Mouse (Mus musculus): ENCODE measurements at regions not wholly inside any gene's neighbourhood (a gene's known extent, or its start where the extent isn't known, plus 50 kb on each side); places are given as distances from the start of the nearest gene placed in this dataset.

DNA sequence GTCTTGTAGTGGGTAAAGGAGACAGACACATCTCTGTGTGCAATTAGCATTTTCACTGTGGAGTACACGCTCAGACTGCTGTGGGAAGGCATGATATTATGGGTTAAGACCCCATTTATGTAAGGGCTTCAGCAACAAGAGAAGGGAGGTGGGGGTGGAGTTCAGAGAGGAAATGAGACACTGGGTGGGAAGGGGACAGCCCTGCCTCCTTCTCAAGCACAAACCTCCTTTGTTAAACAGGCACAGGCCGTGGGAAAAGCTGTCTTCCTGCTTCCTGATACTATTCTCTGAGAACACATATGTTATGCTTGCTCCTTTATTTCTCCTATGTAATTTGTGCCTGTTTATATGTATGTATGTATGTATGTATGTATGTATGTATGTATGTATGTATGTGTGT lies 237.4 kb upstream of the Cxcr4 start:
- peak in 1 of 2 experiments; percentile 45 for DNase-seq (ENCODE audit: low spot score in 2 of 2)

DNA sequence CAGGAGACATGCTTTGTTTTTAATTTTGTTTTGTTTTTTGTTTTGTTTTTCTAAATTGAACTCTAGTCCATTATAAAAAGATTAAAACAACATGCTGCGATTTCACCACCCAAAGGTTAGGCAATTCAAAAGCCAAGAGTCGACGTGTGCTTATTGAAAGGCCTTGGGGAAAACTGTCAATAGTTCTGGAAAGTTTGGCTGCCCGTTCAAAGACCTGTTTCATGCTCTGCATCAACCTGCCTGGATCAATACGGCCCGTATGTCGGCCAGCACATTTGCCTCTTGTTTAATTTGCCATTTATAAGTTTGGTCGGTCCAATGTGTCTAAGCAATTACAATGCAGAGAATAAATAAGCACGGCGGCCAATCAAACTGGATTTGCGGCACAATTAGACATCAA lies 234.3 kb upstream of the Cxcr4 start:
- no peak for DNase-seq (ENCODE audit: low spot score in 2 of 2)

DNA sequence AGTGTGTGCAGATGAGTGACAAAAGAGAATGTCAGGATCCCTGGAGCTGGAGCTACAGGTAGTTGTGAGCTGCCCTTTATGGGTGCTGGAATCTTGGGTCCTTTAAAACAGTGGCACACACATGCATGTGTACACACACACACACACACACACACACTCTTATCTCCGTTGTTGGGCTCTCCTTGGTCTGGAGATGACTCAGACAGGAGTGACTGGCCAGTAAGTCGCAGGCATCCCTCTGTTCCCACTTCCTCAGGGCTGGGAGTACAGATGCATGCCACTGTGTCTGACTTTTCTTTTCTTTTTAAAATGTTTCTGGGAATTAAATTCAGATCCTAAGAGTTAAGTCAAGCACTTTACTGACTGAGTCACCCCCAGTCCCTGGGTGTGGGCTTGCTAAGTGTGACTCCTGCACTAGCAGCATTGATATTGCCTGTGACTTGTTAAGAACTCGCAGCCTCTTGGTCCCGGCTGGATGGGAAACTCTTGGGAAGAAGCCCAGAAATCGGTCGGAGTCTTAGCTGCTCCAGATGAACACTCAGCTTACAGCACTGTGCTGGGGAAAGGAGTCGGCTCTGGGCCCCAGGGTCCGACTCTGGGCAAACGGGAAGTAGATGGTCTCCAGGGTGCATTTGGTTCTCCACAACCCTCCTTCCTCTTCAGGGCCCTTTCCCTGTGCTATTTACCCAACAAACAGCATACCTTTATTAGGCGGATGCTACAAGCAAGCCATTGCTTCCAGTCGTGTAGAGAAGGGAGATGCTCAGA lies 233.0 kb upstream of the Cxcr4 start:
- no peak for DNase-seq (ENCODE audit: low spot score in 2 of 2)

DNA sequence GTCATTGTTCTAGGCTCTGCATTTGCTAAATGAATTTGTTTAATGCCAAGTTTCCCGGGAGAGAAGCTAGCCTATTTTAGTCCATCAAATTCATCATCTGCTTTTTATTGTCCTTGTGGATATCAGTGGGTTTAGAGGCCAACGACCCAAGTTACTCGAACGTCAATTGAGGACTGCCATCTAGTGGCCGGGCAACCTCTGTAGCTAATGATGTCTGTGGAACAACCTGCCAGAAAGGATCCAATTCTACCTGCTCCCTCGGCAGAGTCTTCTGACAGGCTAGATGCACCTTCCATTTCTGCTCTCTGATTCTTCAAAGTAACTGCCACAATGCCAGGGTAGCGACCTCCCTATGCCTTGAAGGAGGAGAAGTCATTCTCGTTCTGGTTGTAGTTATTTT lies 232.1 kb upstream of the Cxcr4 start:
- DNase-seq (ENCODE audit: low spot score in 2 of 2): peak; percentile 33 to 67

DNA sequence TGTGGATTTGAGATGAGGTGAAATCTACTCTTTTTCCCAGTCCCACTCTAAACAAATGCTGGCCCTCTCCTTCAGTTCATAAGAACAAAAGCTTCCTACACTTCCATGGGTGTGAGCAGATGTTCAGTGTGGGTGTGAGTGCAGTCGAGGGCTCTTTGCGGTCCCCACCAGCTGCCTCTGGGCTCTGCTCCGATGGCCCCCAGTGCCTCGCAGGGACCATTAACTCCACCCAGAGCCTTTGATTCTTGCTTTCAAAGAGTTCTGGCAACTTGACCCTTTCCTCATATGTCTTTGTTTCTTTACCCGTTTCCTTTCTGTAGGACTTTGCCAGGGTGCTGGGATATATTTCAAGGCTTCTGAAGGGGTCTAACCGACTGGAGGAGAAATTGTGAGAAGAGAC lies 229.9 kb upstream of the Cxcr4 start:
- DNase-seq (ENCODE audit: low spot score in 2 of 2): no peak

DNA sequence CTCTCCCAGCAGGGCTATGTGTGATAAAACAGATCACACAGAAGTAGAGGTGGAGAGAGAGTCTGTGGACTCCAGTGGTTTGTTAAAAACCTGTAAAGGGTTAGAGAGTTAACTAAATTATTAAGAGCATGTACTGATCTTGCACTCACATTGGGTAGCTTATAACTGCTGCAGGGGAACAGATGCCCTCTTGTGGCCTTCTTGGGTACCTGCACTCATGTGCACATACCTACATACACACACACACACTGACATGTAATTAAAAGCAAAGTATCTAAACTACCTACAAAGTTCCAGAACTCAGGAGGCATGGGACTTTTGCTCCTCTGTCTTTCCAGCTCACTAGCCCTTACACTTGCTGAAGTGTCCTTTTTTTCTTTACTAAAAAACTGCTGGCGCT lies 228.4 kb upstream of the Cxcr4 start:
- DNase-seq (ENCODE audit: low spot score in 2 of 2): no peak

DNA sequence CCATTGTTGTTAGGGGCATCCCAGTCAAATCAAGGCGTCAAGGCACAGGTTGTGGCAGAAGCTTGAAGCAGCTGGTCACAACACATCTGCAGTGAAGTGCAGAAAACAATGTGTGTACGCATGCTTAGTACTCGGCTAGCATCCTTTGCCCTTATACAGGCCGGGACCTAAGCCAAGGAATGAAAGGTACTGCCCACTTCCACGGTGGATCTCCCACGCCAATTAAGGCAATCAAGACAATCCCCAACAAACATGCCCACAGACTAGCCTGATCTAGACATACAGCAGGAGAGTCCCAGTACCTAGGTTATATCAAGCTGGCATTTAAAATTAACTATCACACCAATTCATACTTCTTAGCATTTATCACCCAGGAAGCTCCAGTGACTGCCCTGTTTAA lies 227.5 kb upstream of the Cxcr4 start:
- no peak for DNase-seq (ENCODE audit: low spot score in 2 of 2)

DNA sequence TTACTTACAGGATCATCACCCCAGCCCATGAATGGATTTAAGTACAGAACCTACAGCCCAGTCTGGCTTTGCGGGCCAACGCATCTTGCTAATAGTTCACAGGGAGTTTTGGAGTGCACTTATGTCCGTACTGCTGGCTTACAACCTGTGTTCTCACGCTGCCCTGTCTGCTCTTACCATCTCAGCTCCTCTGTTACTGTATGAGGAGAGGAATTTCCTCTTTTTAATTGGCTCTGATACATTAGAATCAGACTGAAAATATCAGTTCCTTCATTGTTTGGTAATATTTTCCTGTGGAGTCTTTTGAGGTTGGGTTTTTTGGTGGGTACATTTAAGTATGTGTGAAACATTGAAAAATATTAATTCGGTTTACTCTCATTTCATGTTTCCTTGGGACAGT lies 221.3 kb upstream of the Cxcr4 start:
- DNase-seq (ENCODE audit: low spot score in 2 of 2): no peak

DNA sequence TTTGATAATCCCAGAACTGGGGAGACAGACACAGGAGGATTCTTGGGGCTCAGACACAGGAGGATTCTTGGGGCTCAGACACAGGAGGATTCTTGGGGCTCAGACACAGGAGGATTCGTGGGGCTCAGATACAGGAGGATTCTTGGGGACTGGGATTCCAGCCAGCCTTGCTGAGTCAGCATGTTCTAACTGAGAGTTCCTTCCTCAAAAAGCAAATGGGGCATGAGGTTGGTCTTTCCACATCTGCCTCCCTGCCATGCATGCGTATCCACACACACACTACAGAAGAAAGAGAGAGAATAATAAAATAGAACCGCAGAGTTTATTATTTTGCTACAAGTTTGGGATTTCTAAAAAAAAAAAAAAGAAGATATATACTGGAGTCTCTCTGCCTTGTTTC lies 218.8 kb upstream of the Cxcr4 start:
- no peak for DNase-seq (ENCODE audit: low spot score in 2 of 2)

DNA sequence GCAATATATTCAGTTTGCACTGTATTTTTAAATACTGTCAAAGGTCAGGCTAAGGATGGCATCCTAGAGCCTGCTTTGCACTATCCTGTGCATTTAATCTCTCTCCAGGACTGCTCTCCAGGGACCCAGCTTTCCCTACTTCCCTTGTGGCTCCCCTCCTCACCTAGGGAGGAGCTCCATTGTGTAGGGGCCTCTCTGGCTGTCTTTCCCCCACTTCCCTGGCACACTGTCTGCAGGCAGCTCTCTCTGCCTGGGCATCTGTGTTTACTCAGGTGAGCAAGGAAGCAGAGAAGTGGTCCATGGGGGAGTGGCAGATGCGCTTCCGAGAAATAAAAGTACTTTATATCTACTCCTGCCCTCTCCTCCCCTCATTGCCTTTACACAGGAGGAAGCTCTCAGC lies 218.0 kb upstream of the Cxcr4 start:
- no peak for DNase-seq (ENCODE audit: low spot score in 2 of 2)

DNA sequence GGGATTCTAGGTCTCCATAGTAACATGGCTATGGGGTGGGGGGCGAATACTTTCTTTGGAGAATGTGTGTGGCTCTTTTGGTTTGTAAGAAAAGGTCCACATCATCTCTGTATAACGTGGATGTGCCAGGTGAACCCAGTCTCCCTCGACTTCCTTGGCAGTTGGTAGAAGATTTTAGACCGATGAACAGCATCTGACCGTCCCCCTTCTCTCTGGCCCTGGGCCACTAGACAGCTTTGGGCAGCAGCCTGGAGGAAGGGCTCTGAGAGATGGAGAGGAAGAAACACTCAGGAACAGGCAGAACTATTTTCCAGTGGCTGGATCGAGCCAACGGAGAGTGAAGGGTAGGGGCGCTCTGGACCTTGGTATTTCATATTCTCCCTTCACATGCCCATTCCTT lies 217.5 kb upstream of the Cxcr4 start:
- no peak for DNase-seq (ENCODE audit: low spot score in 2 of 2)

DNA sequence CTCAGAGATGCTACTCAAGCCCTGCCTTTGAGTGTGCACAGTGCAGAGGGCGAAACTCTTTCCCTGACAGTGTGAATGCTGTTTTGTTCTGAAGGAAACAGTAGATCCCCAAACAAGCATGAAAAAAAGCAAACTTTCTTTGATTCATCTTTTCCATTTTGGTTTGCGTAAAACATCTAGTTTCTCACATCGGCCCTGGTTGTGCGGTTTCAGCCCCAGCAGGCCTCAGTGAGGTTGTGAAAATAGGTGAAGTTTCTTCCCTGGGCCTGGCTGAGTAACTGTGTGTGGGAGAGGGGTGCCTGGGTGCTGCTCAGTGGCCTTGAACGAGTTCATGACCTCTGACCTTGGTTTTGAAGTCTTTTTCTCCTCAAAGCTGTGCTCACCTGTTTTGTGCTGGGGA lies 216.5 kb upstream of the Cxcr4 start:
- DNase-seq (ENCODE audit: low spot score in 2 of 2): no peak

DNA sequence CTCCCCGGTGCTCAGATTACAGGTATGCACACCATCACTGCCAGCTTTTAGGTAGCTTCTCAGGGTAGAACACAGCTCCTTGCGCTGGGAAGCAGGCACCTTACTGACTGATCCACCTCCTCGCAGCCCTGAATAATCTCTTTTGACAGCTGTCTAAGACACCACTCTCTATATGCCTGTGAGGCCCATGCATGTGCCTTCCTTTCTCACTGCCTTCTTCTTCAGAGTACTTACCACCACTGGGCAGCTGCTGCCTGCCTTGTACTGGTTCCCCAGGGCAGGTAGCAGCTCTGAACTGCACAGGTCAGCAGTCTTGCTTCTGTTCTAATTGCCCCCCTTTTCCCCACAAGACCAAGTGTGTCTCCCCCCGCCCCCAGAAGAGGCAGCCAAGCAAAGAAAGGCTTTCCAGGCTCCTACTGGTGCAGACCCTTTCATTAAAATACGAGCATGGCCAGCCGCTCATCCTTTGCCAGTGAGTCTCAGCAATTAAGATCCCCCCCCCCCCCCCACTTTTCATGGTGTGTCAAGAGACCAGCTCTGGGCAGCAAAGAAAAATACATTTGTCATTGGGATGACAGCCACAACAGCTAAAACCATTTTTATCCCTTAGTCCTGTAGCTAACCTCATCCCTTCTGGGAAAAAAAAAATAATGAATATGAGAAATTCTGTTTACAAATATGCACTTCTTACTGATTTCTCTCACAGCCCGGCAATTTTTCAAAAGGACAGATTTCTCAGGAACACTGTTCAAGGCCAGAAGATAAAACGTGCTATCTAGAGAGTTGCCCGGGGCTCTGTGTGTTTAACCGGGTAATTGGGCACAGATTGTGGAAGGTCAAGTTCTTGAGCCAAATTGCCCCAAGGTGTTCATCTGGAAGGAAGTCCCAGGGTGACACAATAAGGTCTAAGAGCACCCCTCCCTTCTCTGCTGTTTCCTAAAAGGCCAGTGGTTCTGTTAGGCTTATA lies 213.9 kb upstream of the Cxcr4 start:
- no peak for DNase-seq (ENCODE audit: low spot score in 2 of 2)

DNA sequence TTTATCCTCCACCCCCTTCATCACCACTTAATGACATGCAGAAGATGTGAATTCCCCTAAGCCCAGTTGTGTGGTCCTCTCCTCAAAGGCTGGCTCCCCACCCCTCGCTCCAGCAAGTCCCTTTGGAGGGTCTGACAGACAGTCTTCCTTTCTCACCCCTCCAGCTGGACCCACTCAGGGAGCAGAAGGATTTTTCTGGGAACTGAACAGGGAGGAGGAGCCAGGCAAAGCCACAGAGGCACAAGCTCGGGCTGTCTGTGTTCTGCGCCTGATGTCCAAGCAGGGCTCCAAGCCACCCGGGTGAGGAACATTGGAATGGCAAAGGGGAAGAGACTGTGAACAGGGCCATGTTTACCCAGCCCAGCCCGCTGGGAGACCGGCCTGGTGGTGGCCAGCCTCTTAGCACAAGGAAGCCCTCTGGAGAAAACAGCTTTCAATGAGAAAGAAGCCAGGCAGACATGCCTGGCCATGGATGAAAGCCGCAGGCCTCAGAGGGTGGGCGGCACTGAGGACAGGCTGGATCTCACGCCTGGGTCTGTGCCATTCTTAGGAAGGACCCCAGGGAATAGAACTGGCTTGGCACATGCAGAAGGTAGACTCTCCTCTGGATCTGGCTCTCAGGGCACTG lies 211.5 kb upstream of the Cxcr4 start:
- peak in 1 of 2 experiments; percentile 33 for DNase-seq (ENCODE audit: low spot score in 2 of 2)

DNA sequence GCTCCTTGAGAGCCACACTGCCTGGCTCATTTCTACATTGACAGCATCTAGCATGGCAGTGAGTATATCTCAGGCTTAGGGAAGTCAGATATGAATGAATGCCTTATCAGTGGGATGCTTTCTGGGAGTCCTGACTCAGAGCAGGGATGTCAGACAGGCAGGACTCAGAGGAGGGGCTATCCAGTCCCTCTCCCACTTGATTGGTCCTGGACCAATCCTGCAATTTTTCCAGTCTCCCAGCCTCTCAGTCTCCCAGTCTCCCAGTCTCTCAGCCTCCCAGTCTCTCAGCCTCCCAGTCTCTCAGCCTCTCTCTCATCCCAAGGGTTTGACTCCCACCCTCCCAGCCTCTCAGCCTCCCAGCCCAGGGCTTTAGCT lies 211.0 kb upstream of the Cxcr4 start:
- DNase-seq (ENCODE audit: low spot score in 2 of 2): no peak

DNA sequence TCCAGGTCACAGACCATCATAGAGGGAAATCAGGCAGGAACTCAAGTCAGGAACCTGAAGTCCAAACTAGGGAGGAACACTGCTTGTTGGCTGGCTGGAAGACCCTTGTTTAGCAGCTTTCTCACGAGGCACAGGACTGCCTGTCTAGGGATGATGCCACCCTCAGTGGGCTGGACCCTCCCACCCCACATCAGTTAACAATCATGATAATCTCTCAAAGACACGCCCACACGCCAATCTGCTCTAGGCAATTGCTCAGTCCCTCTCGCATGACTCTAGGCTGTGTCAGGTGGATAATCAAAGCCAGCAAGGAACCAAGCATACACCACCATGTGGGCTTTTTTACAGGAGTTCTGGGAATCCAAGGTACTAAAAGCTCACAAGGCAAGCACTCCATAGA lies 206.6 kb upstream of the Cxcr4 start:
- no peak for DNase-seq (ENCODE audit: low spot score in 2 of 2)

DNA sequence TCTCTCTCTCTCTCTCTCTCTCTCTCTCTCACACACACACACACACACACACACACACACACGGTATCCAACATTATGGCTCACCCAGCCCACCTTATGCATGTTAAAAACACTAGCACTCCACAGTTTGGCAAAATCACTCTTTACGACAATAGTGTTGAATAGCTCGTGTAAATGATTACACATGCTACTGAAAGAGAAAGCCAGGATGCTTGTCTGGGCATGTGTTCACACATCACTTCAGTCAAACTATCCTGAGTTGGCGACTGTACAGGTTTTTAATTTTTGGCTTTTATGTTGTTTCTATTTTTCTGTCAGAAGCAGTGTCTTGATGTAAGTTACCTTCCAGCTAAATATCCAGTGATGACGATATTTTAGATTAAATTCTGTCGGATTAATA lies 203.6 kb upstream of the Cxcr4 start:
- no peak for DNase-seq (ENCODE audit: low spot score in 2 of 2)

DNA sequence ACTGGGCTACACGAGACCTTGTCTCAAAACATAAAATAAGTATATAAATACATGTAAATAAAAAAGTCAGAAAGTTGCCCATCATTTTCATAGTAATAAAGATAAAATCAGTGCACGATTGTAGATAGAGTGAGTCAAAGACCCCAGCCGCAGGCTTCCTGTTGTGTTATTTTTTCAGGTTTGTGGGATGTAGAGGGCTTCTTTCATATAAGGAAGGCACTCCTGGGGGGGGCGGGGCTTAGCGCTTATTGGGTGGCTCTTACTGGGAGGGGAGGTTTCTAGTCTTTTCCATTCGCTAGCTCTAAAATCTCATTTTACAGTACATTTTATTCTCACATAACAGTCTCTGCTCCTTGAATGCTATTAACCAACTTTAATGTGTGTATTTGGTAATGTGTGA lies 198.8 kb upstream of the Cxcr4 start:
- DNase-seq (ENCODE audit: low spot score in 2 of 2): no peak

DNA sequence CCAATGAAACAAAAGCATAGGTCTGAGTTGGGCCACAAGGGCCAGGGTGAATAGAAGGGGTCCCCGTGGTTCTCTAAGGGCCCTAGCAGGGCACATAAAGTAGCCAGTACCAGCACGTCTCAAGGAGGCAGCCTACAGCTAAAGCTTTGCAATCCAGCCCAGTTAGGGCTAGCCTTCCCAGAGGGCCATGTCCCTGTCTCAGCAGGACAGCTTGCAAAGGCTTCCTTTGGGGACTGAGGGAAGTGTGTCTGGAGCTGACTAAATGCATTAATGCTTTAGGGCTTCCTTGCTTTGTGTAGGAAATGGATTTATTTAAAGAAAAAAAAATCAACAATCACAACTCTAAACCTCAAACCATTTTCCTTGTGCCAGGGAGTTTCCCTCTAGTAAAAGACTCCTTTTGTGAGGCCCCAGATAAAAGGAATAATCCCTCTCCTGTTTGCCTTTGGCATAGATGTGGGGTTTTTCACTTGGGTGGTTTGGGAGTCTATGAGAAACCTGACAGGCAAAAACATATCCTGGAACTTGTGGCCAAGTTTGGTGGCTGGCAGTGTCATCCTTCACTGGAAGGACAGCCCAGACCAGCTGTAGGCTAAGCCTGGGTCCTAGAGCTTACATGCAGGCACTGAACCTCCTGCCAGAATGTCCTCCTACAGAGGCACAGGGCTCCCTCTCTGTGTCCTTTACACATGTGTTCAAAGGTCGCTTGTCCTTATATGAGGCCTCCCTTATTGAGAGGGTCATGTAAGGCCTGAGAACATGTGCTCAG lies 197.7 kb upstream of the Cxcr4 start:
- DNase-seq (ENCODE audit: low spot score in 2 of 2): no peak

DNA sequence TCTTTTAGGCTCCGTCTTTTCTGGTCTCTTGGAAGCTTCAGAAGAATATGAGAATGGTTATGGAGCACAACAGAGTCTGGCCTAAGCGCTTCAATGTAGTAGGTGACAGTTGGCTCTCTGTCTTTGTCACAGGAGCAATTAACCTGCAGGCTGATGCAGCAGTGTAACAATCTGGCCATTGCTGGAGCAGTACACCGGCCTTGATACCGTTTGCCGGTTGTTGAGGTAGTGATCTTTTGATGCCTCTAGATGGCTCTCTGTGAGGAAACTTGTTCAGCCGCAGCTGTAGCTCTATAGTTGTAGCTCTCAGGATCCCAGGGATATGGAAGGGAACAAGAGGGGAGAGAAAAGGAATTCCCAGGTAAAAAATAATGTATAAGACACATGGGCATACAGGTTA lies 196.1 kb upstream of the Cxcr4 start:
- DNase-seq (ENCODE audit: low spot score in 2 of 2): no peak

DNA sequence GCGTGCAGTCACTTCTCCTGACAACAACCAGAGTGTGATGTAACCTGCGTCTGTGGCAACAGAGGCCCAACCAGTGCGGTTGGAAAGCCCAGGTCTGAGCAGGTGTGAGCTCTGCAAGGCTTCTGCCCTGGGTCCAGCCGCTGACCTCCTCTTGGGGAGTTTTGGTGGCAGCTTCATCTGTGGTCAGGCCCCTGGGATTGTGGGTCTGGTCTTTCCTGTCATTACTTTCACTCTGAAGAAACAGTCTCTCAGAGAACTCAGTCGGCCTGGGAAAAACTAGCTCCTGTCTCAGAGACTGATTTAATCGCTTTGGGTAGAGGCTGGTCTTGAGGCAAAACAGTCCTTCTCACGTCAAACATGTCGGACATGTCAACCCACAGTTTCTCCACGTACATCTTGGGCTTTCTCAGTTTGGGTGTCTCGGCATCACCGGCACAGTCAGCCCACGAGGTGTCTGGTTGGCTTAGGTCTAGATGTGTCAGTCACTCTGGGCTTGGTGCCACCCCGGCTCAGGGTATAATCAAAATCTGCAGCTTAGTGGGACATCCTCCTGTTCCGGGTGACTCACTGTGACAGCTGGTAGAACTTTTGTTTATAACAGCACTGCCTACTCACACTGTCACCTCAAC lies 195.0 kb upstream of the Cxcr4 start:
- DNase-seq (ENCODE audit: low spot score in 2 of 2): no peak
